Mouse (Mus musculus) lung, embryonic 16.5 days (tissue): ENCODE measurements around the gene Fam69a. TPM values are rescaled to one million over a fixed set of nuclear protein-coding genes. Genes with fewer than 3 reads are reported as not detected.

ENCODE experiments used
- ATAC-seq: fragments of 200-750 bp; cut with Nextera tagmentation; 2 replicates; pipeline ENCODE4 v1.8.0; 2017; ENCODE audit warnings: low read depth, mild to moderate bottlenecking, moderate library complexity
- H3K27ac ChIP-seq: fragments of 300-500 bp; sonication (generic); 2 replicates; pipeline ENCODE4 v1.5.1; 2014; ENCODE audit warnings: mild to moderate bottlenecking, control low read depth, low read length
- H3K27me3 ChIP-seq: fragments of 300-500 bp; sonication (generic); 2 replicates; pipeline ENCODE4 v1.6.1; 2014; ENCODE audit warnings: low read depth, low read length, mixed read lengths; ENCODE audit not compliant: control insufficient read depth, insufficient read depth
- H3K36me3 ChIP-seq: fragments of 300-500 bp; sonication (generic); 2 replicates; pipeline ENCODE4 v1.6.1; 2014; ENCODE audit warnings: low read length; ENCODE audit not compliant: control insufficient read depth, insufficient read depth
- H3K4me1 ChIP-seq: fragments of 300-500 bp; sonication (generic); replicated peaks from 2 replicates; pipeline ENCODE4 v1.6.1; 2014; ENCODE audit warnings: low read length, mixed read lengths; ENCODE audit not compliant: control insufficient read depth, insufficient read depth
- H3K4me2 ChIP-seq: fragments of 300-500 bp; sonication (generic); 2 replicates; pipeline ENCODE4 v1.6.1; 2014; ENCODE audit warnings: low read depth, low read length, control low read depth
- H3K4me3 ChIP-seq: fragments of 300-500 bp; sonication (generic); 2 replicates; pipeline ENCODE4 v1.5.1; 2014; ENCODE audit warnings: mild to moderate bottlenecking, low read length, control low read depth
- H3K9ac ChIP-seq: fragments of 300-500 bp; sonication (generic); 2 replicates; pipeline ENCODE4 v1.6.1; 2014; ENCODE audit warnings: low read length, control low read depth
- H3K9me3 ChIP-seq: fragments of 300-500 bp; sonication (generic); 2 replicates; pipeline ENCODE4 v1.6.1; 2016; ENCODE audit warnings: low read length; ENCODE audit not compliant: control insufficient read depth
- WGBS: fragments of 180-500 bp; shearing (Covaris S2); extraction: QIAGEN DNeasy Blood & Tissue Kit; methylation state at CpG from one replicate; pipeline ENCODE4 v1.1.7; 2014; 5-methylcytosine and 5-hydroxymethylcytosine counted together
- polyA plus RNA-seq: library from polyadenylated mRNA; unstranded; fragments of >200 nt; fragmentation: Nextera tagmentation; extraction: Ambion mirVana; gene quantifications from 2 replicates; pipeline ENCODE4 v1.2.1, GENCODE M21; 2015

The Fam69a gene
- polyA plus RNA-seq, 1 experiment from 2014 or later = 24.4 TPM

- no peaks in the 10 kb centered on the region for H3K36me3 ChIP-seq
- H3K9ac ChIP-seq = no peak overlapping the region
- no peak for ATAC-seq
- 67% methylated on average over 3 of the region's 3 CpGs for WGBS
- no peaks in the 10 kb centered on the region for H3K9me3 ChIP-seq
- no peak overlapping the region for H3K27ac ChIP-seq
- no peak overlapping the region for H3K4me3 ChIP-seq
- H3K27me3 ChIP-seq = no peaks in the 10 kb centered on the region
- peaks cover 6% of the 10 kb centered on the region for H3K4me1 ChIP-seq
- H3K4me2 ChIP-seq = no peak overlapping the region
These were observed 122.9 kb downstream of the Fam69a start for GRCm38 (mm10) chr5:107863971-107864370.

GRCm38 (mm10) chr5:107858963-107859362 lies 127.9 kb downstream of the Fam69a start:
- no peaks in the 10 kb centered on the region for H3K27me3 ChIP-seq
- no peak for ATAC-seq
- no peaks in the 10 kb centered on the region for H3K9me3 ChIP-seq
- no peak overlapping the region for H3K4me3 ChIP-seq
- no peak overlapping the region for H3K4me2 ChIP-seq
- 43% methylated on average over 2 of the region's 2 CpGs for WGBS
- peaks cover 8% of the 10 kb centered on the region for H3K4me1 ChIP-seq
- no peak overlapping the region for H3K27ac ChIP-seq
- no peak overlapping the region for H3K9ac ChIP-seq
- no peaks in the 10 kb centered on the region for H3K36me3 ChIP-seq

Other genes starting within 250 kb of the Fam69a start
- gene Ube2d2b, start 157.0 kb downstream of the Fam69a start, polyA plus RNA-seq = 0.20 and 0.29 TPM in 2 replicates
- gene Evi5, start 112.0 kb downstream of the Fam69a start, polyA plus RNA-seq = 57.5 and 59.3 TPM in 2 replicates
- gene Rpl5, start 86.6 kb downstream of the Fam69a start, polyA plus RNA-seq = 59.0 and 63.5 TPM in 2 replicates
- 81.8 and 98.0 TPM in 2 replicates for gene Mtf2, start 78.6 kb upstream of the Fam69a start, polyA plus RNA-seq
- 31.8 and 32.4 TPM in 2 replicates for gene Tmed5, start 145.5 kb upstream of the Fam69a start, polyA plus RNA-seq
- gene Ccdc18, start 145.8 kb upstream of the Fam69a start, polyA plus RNA-seq = 13.4 and 13.6 TPM in 2 replicates